Mouse (Mus musculus) urinary bladder, adult 2 months (tissue): ENCODE results near the gene Ppfia1. TPM values are rescaled to one million over a fixed set of nuclear protein-coding genes. Genes with fewer than 3 reads are reported as not detected.

Experiments
- DNase-seq: peaks from one replicate; pipeline ENCODE4 v3.0.0; 2022; ENCODE audit warnings: low spot score
- polyA plus RNA-seq: library from polyadenylated mRNA; depleted of rRNA; stranded (reverse); fragments of >200 nt; gene quantifications from 2 replicates; pipeline ENCODE4 v1.2.3, GENCODE M21; 2012; rRNA removed

Gene Ppfia1
- polyA plus RNA-seq, 1 experiment, result 35.0 TPM

DNA sequence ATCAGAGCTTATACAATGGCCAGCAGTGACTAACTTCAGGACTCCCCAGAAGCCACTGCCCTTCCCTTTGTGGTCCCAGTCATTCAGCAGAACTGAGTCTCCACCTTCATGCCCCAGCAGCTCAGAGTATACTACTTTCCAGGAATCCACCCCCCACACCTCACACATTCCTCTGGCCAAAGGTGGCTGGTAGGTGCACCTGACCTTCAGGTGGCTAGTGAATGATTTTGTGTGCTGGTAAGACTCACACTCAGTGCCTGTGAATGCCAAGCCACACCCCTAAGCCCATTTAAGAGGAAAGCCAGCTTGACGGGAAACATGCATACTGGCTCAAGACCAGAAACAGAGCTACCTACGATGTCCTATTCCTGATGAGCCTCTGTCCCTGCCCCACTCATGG is 120.6 kb downstream of the Ppfia1 start:
- no peak for DNase-seq

DNA sequence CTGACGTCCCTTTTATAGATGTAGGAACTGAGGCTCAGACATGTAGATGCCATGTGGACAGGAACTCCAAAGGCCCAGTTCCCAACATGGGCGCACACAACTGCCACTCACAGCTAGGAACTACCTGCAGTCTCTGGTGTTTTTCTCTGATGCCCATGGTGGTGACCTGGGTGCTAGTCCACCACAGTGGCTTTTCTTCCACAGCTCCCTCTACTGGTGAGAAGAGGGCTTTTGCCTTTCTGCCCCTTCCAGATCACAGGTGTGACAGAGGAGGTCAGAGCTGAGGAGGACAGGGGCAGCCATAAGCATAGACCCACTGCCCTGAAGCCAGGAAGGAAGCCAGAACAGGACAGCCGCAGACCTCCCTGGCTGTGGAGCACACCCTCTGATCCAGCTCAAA is 126.1 kb downstream of the Ppfia1 start:
- DNase-seq, result no peak

Other genes with a start within 250 kb of the Ppfia1 start
- gene Cttn, start 82.7 kb downstream of the Ppfia1 start, polyA plus RNA-seq, result 219 and 245 TPM in 2 replicates
- gene Fadd, start 28.7 kb upstream of the Ppfia1 start, polyA plus RNA-seq, result 9.3 and 9.4 TPM in 2 replicates
- 83.6 and 95.0 TPM in 2 replicates for gene Ano1, start 198.2 kb upstream of the Ppfia1 start, polyA plus RNA-seq